Mouse (Mus musculus) forebrain, embryonic 16.5 days (tissue): Measurements from ENCODE around the gene Gm21900. TPM values are rescaled to one million over a fixed set of nuclear protein-coding genes. Genes with fewer than 3 reads are reported as not detected.
"Not testable (repeated sequence)": the region's sequence is repeated elsewhere in the genome, so short reads cannot be mapped to it uniquely, and the experiment has no call there.

ENCODE experiments used
- ATAC-seq: fragments of 200-750 bp; cut with Nextera tagmentation; 2 replicates; pipeline ENCODE4 v1.8.0; 2017; ENCODE audit warnings: mild to moderate bottlenecking, moderate library complexity
- H3K27ac ChIP-seq: fragments of 300-500 bp; sonication (generic); 2 replicates; pipeline ENCODE4 v1.5.1; 2014; ENCODE audit warnings: low read length, control low read depth
- H3K27me3 ChIP-seq: fragments of 300-500 bp; sonication (generic); replicated peaks from 2 replicates; pipeline ENCODE4 v1.6.1; 2014; ENCODE audit warnings: low read length; ENCODE audit not compliant: control insufficient read depth, insufficient read depth
- H3K36me3 ChIP-seq: fragments of 300-500 bp; sonication (generic); 2 replicates; pipeline ENCODE4 v1.6.1; 2014; ENCODE audit not compliant: control insufficient read depth, insufficient read depth
- H3K4me1 ChIP-seq: fragments of 300-500 bp; sonication (generic); replicated peaks from 2 replicates; pipeline ENCODE4 v1.6.1; 2014; ENCODE audit warnings: low read length; ENCODE audit not compliant: control insufficient read depth, insufficient read depth
- H3K4me2 ChIP-seq: fragments of 300-500 bp; sonication (generic); 2 replicates; pipeline ENCODE4 v1.6.1; 2014; ENCODE audit warnings: mild to moderate bottlenecking, low read length, control low read depth
- H3K4me3 ChIP-seq: fragments of 300-500 bp; sonication (generic); replicated peaks from 2 replicates; pipeline ENCODE4 v1.5.1; 2014; ENCODE audit warnings: mild to moderate bottlenecking, low read length, control low read depth
- H3K9ac ChIP-seq: fragments of 300-500 bp; sonication (generic); replicated peaks from 2 replicates; pipeline ENCODE4 v1.6.1; 2014; ENCODE audit warnings: low read depth, low read length, control low read depth
- H3K9me3 ChIP-seq: fragments of 300-500 bp; sonication (generic); 2 replicates; pipeline ENCODE4 v1.6.1; 2016; ENCODE audit warnings: low read length; ENCODE audit not compliant: control insufficient read depth
- WGBS: fragments of 180-500 bp; shearing (Covaris S2); extraction: QIAGEN DNeasy Blood & Tissue Kit; methylation state at CpG from one replicate; pipeline ENCODE4 v1.1.7; 2014; 5-methylcytosine and 5-hydroxymethylcytosine counted together
- polyA plus RNA-seq: library from polyadenylated mRNA; unstranded; fragments of >200 nt; fragmentation: Nextera tagmentation; extraction: Ambion mirVana; gene quantifications from 2 replicates; pipeline ENCODE4 v1.2.1, GENCODE M21; 2015

The Gm21900 gene
- polyA plus RNA-seq, result not detected in 2 replicates

DNA sequence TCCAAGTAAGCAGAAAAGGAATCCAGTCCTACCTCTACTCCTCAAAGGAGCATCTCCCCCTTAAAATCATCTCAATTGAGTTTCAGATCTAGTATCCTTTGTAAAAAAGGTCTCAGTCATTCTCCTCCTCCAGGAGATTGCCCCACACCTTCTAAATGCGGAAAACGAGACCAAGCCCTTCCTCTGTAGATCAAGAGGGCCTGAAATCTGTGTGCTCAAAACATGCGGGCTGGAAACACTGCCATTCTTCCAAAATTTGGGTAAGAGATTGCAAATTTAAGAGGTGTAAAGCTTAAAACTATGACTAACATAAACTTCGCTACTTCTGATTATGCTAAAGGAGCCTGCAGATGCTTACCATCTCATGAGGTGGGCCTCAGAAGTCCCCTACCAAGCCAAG is at the start of gene Gm21900:
Gene Gm21900 (plus strand): TSS at position 301 of the 400 bp plus-strand sequence.
- H3K9me3 ChIP-seq, H3K27me3 ChIP-seq, ATAC-seq, H3K4me3 ChIP-seq, H3K4me2 ChIP-seq, H3K9ac ChIP-seq, H3K36me3 ChIP-seq, H3K4me1 ChIP-seq, H3K27ac ChIP-seq: not testable (repeated sequence)
- WGBS, result 78% methylated on average over 4 of the region's 4 CpGs

DNA sequence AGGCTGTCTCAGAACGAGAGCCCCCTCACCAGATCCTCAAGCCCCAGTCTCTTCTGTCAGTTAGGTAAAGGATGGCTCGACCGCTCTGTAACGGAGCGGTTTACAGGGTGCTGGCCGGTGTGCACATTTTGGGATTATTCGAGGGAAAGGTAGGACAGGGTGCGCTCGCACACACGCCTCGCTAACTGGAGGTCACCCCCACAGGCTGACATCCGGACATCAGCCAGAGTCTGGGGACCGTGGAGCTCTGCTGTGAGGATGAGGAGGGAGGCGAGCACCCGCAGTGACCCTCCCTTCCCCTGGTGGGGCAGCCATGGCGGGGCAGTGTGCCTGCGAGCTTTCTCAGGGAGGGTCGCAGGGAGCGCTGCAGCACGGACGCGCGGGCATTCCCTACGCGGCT is 27.4 kb downstream of the Gm21900 start:
- H3K9ac ChIP-seq, H3K27me3 ChIP-seq, H3K9me3 ChIP-seq, H3K36me3 ChIP-seq, ATAC-seq, H3K4me2 ChIP-seq, H3K4me3 ChIP-seq, H3K4me1 ChIP-seq, H3K27ac ChIP-seq: not testable (repeated sequence)
- 68% methylated on average over 3 of the region's 25 CpGs for WGBS

Other genes with a start within 250 kb of the Gm21900 start
- not detected in 2 replicates for gene Gm28510, start 203.6 kb upstream of the Gm21900 start, polyA plus RNA-seq
- gene Gm20737, start 80.3 kb upstream of the Gm21900 start, polyA plus RNA-seq, result not detected in 2 replicates
- gene Gm21775, start 62.9 kb upstream of the Gm21900 start, polyA plus RNA-seq, result not detected in 2 replicates
- not detected in 2 replicates for gene Gm20777, start 136.1 kb downstream of the Gm21900 start, polyA plus RNA-seq